Mouse (Mus musculus): ENCODE data around the gene Copz2.

DNA sequence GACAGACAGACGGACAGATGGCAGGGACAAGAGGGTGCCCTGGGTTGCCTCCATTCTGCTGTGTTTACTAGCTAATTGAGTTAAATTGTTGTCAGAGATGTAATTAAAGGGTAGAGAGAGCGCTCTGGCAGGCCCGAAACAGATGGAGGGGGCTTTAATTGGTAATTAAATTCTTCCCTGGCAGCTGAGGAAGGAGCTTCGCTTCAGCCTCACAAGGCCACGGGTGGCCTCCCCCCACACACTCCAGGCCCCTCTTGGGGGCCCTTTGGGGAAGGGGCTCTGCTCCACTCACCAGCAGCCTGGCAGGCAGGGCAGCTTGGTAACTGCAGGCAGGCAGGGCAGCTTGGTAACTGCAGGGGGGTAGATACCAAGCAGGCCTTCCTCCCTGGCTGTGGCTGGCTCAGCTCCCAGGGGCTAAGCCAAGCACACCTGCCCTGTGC, 36.3 kb downstream of the Copz2 start:
- TF ChIP-seq CTCF (IDR thresholded peaks at IDR 0.05; ENCODE audit: extremely low read depth, insufficient read depth, insufficient read length, insufficient replicate concordance), result no peak
- TF ChIP-seq POLR2A (IDR thresholded peaks at IDR 0.05; ENCODE audit: low read depth, low read length), result no peak

Measured in spleen, adult 2 months (tissue).